Mouse (Mus musculus) ES-Bruce4 (cell line): ENCODE measurements at regions not wholly inside any gene's neighbourhood (a gene's known extent, or its start where the extent isn't known, plus 50 kb on each side); places are given as distances from the start of the nearest gene placed in this dataset.

Experiments
- CTCF ChIP-seq: IDR thresholded peaks from one replicate; pipeline ENCODE4 v1.8.1; 2011; ENCODE audit warnings: low read depth, low read length
- EP300 ChIP-seq: IDR thresholded peaks from 2 replicates; pipeline ENCODE4 v1.6.1; 2011; ENCODE audit warnings: low read depth, low read length; ENCODE audit not compliant: insufficient read depth

- TF ChIP-seq EP300 (no peak), CTCF (no peak)
Measured at GRCm38 (mm10) chr5:149915761-149916160, 102.7 kb upstream of the Rxfp2 start.
